Mouse (Mus musculus) embryo, embryonic 10.5 days (tissue): Measurements from ENCODE around the gene Gm9913.

Source experiments
- DNase-seq: peaks from one replicate; pipeline ENCODE4 v3.0.0-alpha.2; 2015; ENCODE audit warnings: low spot score

Gm9913 gene

DNA sequence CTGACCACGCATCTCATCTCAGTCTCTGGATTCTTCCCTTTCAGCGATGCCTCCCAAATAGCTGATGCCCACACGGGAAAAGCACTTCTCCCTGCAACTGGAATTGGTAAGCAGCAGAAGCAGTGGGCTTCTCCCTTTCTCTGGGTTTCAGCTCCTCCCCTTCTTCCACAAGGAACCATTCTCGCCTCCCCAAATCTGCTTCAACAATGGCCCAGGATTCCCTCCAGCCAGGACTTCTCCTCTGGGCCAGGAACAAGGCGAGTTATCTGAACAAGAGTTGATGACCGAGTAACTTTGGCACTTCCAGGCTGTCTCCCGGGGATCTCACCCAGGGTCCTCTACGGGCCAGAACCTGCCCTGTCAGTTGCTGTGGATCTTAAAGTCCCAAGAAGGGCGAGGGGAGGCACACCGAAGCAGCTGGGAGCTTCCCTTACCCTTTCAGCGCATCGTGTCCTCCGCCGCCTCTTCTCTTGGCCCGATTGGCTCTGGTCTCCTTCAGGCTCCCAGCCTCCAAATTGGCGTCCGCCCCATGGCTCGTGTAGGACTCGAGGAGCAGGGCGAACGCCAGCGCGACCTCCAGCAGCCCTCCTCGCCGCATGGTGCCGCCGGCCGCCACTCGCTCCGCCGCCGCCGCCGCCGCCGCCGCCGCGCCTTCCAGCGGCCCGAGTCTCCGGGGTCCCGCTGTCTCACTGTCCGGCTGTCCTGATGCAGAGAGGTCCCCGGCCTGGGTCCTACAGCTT lies at the start of gene Gm9913:
TSS of gene Gm9913 (plus strand) at position 84 of the 740 bp plus-strand sequence.
- DNase-seq: peak; percentile 74

GRCm38 (mm10) chr2:125456059-125456789 lies 48.7 kb upstream of the Gm9913 start:
- DNase-seq: no peak

GRCm38 (mm10) chr2:125459087-125459486 lies 45.8 kb upstream of the Gm9913 start:
- no peak for DNase-seq

- DNase-seq: no peak
These were observed 40.9 kb upstream of the Gm9913 start for GRCm38 (mm10) chr2:125464036-125464435.

DNA sequence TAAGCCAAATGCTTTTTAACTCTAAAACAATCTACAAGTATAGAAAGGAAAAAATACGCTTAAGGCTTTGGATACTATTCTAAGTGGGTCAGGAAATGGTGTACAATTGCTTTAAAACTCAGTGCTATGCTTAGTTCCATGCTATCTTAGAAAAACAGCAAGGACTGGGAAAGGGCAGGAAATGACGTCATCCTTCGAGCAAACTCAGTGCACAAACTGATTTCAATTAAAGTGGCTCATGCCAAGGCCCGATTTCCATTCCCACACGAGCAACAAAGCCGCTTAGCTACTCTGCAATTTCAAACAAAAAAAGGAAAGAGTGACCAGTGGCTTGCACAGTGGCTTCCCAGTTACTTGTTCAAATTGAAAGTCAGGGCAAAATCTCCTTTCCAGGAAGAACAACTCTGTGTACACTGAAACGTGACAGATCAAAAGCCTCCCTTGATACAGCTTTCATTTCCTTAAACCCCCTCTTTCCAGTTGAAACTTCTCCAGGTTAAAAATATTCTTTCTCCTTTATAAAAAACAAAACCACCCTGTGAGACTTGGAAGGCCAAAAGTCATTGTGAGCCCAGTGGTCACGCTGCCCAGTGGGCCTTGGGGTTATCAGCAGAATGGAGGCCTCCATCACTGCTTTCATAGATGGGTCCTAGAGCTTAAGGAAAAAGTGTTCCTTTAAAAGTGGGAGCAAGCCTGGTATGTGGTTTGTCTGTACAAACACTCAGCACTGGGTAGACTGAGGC lies 34.2 kb upstream of the Gm9913 start:
- no peak for DNase-seq

DNA sequence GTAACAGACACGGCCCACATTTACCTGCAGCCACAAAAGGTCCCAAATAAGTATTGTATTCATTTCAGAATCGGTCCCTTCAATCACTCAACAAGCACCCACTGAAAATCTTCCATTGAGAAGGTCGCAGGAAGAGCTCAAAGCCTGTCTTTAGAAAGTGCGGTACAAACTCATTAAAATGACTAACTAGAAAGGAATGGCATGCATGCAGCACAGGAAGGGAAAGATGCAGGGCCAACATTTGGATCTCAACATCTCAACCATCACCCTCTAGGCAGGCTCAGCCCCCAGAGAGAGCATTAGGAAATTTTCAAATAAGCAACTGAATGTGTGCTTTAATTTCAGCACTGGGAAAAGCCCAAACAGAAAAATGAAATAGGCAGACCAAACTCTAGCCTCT lies 33.2 kb upstream of the Gm9913 start:
- no peak for DNase-seq

DNA sequence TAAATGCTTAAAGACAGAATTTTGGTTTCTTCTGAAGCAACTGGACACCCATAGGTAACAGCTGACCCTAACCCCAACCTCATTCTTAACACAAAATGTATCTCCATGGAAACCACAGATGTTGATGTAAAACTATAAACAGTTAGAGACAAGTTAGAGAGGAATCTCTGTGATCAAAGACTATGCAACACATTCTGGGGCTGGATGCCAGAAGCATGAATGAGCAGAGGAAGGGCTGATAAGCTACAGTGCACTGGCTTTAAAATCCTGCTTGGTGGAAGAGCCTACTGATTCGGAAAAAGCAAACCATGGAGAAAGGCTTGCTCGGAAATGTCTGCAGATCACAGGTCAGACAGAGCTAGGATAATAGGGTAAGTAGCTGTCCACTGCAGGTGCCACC lies 31.7 kb upstream of the Gm9913 start:
- DNase-seq: no peak

GRCm38 (mm10) chr2:125474690-125475089 lies 30.2 kb upstream of the Gm9913 start:
- no peak for DNase-seq

- no peak for DNase-seq
These were observed 28.7 kb upstream of the Gm9913 start for GRCm38 (mm10) chr2:125476231-125476630.

- DNase-seq: no peak
These were observed 27.5 kb upstream of the Gm9913 start for GRCm38 (mm10) chr2:125477367-125477766.

GRCm38 (mm10) chr2:125478705-125479104 lies 26.2 kb upstream of the Gm9913 start:
- DNase-seq: no peak

GRCm38 (mm10) chr2:125480057-125480456 lies 24.8 kb upstream of the Gm9913 start:
- DNase-seq: no peak

DNA sequence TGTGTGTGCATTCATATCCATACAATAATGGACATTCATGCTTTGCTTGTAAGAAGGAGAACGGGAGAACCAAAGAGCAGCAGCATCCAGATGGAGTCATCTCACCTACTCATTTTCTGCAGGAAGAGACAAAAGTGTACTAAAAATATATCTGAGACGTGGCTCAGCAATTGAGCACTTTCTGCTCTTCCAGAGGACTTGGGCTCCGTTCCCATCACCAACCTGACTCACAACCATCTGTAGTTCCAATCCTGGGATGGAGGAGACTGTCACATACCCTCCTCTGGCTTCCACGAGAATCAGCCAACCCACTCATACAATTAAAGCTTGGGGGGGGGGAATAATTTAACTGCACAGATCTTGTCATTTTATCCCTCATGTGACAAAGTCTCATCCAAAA lies 23.8 kb upstream of the Gm9913 start:
- no peak for DNase-seq

DNA sequence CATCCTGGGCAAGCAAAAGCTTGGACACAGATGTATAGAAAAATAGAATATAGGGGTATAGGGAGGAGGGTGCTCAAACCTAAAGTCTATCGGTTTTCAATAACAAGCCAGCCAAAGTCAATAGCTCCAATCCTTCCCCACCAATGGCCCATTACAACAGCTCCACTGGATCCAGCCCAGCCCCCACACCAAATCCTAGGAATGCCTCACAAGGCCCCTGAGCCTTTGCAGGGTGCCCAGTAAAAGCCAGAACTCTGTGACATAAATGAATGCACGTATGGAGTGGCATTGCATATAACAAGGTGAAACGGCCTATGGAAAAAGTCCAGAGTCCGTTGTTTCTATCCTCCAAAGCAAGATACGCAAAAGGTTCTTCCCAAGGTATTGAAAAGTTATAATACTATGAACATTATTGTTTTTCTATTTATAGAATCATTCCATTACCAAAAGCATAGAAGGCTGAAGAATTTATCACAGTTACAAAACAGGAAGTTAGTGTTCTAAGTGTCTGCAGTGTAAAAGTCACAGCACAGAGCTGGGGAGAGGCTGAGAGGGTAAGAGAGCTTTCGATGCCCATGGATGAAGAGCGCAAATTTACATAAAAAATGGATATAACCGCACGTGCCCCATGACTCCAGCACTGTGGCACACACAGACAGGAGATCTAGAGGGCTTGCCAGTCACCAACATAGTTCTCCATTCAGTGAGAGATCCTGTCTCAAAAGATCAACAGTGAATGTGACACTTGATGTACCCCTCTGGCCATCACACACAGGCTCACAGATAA lies 23.2 kb upstream of the Gm9913 start:
- DNase-seq: no peak

DNA sequence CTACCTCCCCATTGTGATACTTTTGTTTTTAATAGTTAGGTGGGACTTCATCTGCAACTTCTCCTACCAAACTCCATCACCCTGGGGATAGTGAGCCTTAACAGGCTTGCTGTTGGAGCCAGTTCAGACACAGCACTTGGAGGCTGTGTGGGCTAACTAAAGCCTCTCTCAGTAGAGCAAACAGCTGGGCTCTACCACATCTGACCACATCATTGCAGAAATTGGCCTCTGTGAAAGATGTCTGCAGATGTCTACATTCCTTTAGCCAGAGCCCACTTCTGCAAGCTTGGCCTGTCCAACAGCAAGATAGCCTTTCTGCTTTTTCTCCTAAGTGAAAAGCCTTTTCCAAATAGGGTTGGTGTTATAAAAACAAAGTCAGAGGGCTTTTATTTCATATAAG lies 20.7 kb upstream of the Gm9913 start:
- no peak for DNase-seq

GRCm38 (mm10) chr2:125484910-125485309 lies 20.0 kb upstream of the Gm9913 start:
- DNase-seq: peak; percentile 25

DNA sequence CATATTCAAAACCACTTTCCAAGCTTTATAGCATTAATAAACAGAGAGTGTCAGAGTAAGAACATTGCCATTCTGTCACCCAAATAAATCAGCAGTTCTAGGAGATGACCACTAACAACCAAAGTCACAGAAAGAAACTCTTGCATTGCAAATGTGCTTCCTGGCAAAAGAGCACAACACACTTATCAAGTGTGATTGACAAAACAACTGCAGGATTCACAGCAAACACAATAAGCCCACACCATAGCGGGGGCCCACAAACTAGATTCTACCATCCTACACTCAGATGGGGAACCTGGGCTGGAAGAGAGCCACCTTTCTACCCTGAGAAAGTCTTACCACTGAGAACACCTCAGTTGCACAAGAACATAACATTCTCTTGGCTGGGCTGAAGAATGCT lies 14.9 kb upstream of the Gm9913 start:
- DNase-seq: no peak

- DNase-seq: no peak
These were observed 12.6 kb upstream of the Gm9913 start for GRCm38 (mm10) chr2:125492050-125492900.

- DNase-seq: no peak
These were observed 10.6 kb upstream of the Gm9913 start for GRCm38 (mm10) chr2:125494291-125494690.

- no peak for DNase-seq
These were observed 9.8 kb upstream of the Gm9913 start for GRCm38 (mm10) chr2:125494831-125495812.
